Mouse (Mus musculus): Measurements from ENCODE around the gene Dnm3.

The Dnm3 gene

GRCm38 (mm10) chr1:162252869-162253268 is 225.0 kb downstream of the Dnm3 start:
- no peak for DNase-seq (ENCODE audit: low spot score in 2 of 2)

GRCm38 (mm10) chr1:162247216-162247615 is 230.6 kb downstream of the Dnm3 start:
- no peak for DNase-seq (ENCODE audit: low spot score in 2 of 2)

- DNase-seq (ENCODE audit: low spot score in 2 of 2), result no peak
Measured at GRCm38 (mm10) chr1:162243651-162243990, 234.2 kb downstream of the Dnm3 start.

GRCm38 (mm10) chr1:162242980-162243650 is 234.7 kb downstream of the Dnm3 start:
- no peak for DNase-seq (ENCODE audit: low spot score in 2 of 2)

GRCm38 (mm10) chr1:162240720-162241119 is 237.1 kb downstream of the Dnm3 start:
- DNase-seq (ENCODE audit: low spot score in 2 of 2), result no peak

GRCm38 (mm10) chr1:162238646-162239045 is 239.2 kb downstream of the Dnm3 start:
- no peak for DNase-seq (ENCODE audit: low spot score in 2 of 2)

- no peak for DNase-seq (ENCODE audit: low spot score in 2 of 2)
Measured at GRCm38 (mm10) chr1:162236624-162237159, 241.1 kb downstream of the Dnm3 start.

- no peak for DNase-seq (ENCODE audit: low spot score in 2 of 2)
Measured at GRCm38 (mm10) chr1:162225621-162226147, 252.2 kb downstream of the Dnm3 start.

GRCm38 (mm10) chr1:162224817-162225605 is 252.8 kb downstream of the Dnm3 start:
- no peak for DNase-seq (ENCODE audit: low spot score in 2 of 2)

- DNase-seq (ENCODE audit: low spot score in 2 of 2), result no peak
Measured at GRCm38 (mm10) chr1:162224061-162224460, 253.8 kb downstream of the Dnm3 start.

- no peak for DNase-seq (ENCODE audit: low spot score in 2 of 2)
Measured at GRCm38 (mm10) chr1:162223258-162223940, 254.4 kb downstream of the Dnm3 start.

- DNase-seq (ENCODE audit: low spot score in 2 of 2), result no peak
Measured at GRCm38 (mm10) chr1:162222353-162222752, 255.5 kb downstream of the Dnm3 start.

GRCm38 (mm10) chr1:162221801-162222301 is 256.0 kb downstream of the Dnm3 start:
- DNase-seq (ENCODE audit: low spot score in 2 of 2), result no peak

GRCm38 (mm10) chr1:162220891-162221290 is 256.9 kb downstream of the Dnm3 start:
- DNase-seq (ENCODE audit: low spot score in 2 of 2), result no peak

- DNase-seq (ENCODE audit: low spot score in 2 of 2), result no peak
Measured at GRCm38 (mm10) chr1:162219781-162220180, 258.1 kb downstream of the Dnm3 start.

GRCm38 (mm10) chr1:162218530-162219180 is 259.2 kb downstream of the Dnm3 start:
- no peak for DNase-seq (ENCODE audit: low spot score in 2 of 2)

- DNase-seq (ENCODE audit: low spot score in 2 of 2), result no peak
Measured at GRCm38 (mm10) chr1:162217340-162217974, 260.4 kb downstream of the Dnm3 start.

- no peak for DNase-seq (ENCODE audit: low spot score in 2 of 2)
Measured at GRCm38 (mm10) chr1:162216656-162217055, 261.2 kb downstream of the Dnm3 start.

GRCm38 (mm10) chr1:162215743-162216142 is 262.1 kb downstream of the Dnm3 start:
- DNase-seq (ENCODE audit: low spot score in 2 of 2), result no peak

GRCm38 (mm10) chr1:162213066-162213465 is 264.8 kb downstream of the Dnm3 start:
- no peak for DNase-seq (ENCODE audit: low spot score in 2 of 2)

- DNase-seq (ENCODE audit: low spot score in 2 of 2), result no peak
Measured at GRCm38 (mm10) chr1:162210529-162210928, 267.3 kb downstream of the Dnm3 start.

Data from frontal cortex, postnatal 14 days (tissue).